ENCODE assay signal across 8 mouse cellular contexts in genomic region chr11:76253145-76253917, GRCm38 (mm10). TPM values are rescaled to one million over a fixed set of nuclear protein-coding genes. Genes with fewer than 3 reads are reported as not detected.
DNase-seq lines count a peak whose midpoint lies in the region; ATAC-seq and TF ChIP-seq lines count a peak whose summit lies in the region.

No protein-coding gene starts in this region.

- 62% methylated on average over 5 of the region's 5 CpGs for WGBS in bone marrow, adult 2 months
- WGBS in heart, embryonic 15.5 days: 40% methylated on average over 5 of the region's 5 CpGs
- 60% methylated on average over 5 of the region's 5 CpGs for WGBS in liver, embryonic 12.5 days (ENCODE audit: insufficient replicate concordance)
- 47% methylated on average over 5 of the region's 5 CpGs for WGBS in neural tube, embryonic 11.5 days
- WGBS in stomach, embryonic 15.5 days: 44% methylated on average over 5 of the region's 5 CpGs

- H3K27me3 ChIP-seq in C2C12 (ENCODE audit: control insufficient read depth, insufficient read depth, insufficient read length): no peaks in the 10 kb centered on the region
- no peaks in the 10 kb centered on the region for H3K27me3 ChIP-seq in heart, embryonic 15.5 days
- H3K27me3 ChIP-seq in liver, embryonic 12.5 days (replicated peaks): no peaks in the 10 kb centered on the region
- H3K27me3 ChIP-seq in neural tube, embryonic 11.5 days (ENCODE audit: control insufficient read depth, insufficient read depth, low read length): no peaks in the 10 kb centered on the region
- H3K27me3 ChIP-seq in stomach, embryonic 15.5 days (replicated peaks): no peaks in the 10 kb centered on the region

- peaks cover 39% of the 10 kb centered on the region for H3K36me3 ChIP-seq in C2C12 (ENCODE audit: control insufficient read depth, insufficient read depth)
- peaks cover 36% of the 10 kb centered on the region; the same call in 1 of the 2 replicates for H3K36me3 ChIP-seq in heart, embryonic 15.5 days
- H3K36me3 ChIP-seq in liver, embryonic 12.5 days: peaks cover 36% of the 10 kb centered on the region
- H3K36me3 ChIP-seq in neural tube, embryonic 11.5 days (ENCODE audit: control insufficient read depth, insufficient read depth, low read length): no peaks in the 10 kb centered on the region; the same call in 1 of the 2 replicates
- peaks cover 17% of the 10 kb centered on the region for H3K36me3 ChIP-seq in stomach, embryonic 15.5 days

- no peak for TF ChIP-seq POLR2A in bone marrow, adult 2 months (IDR thresholded peaks at IDR 0.05; ENCODE audit: borderline replicate concordance, control insufficient read depth, low read depth, low read length)

- H3K9me3 ChIP-seq in heart, embryonic 15.5 days (replicated peaks): no peaks in the 10 kb centered on the region
- no peaks in the 10 kb centered on the region for H3K9me3 ChIP-seq in liver, embryonic 12.5 days (replicated peaks)
- H3K9me3 ChIP-seq in neural tube, embryonic 11.5 days (ENCODE audit: control insufficient read depth, low read length): no peaks in the 10 kb centered on the region
- no peaks in the 10 kb centered on the region for H3K9me3 ChIP-seq in stomach, embryonic 15.5 days

- ATAC-seq in erythroblast, adult 5-6 weeks (replicated peaks; ENCODE audit: low FRiP score, poor library complexity, severe bottlenecking): peak; percentile 86
- ATAC-seq in heart, embryonic 15.5 days (replicated peaks; ENCODE audit: insufficient number of reproducible peaks, insufficient read depth, low FRiP score, low read depth): peak; percentile 62; the same call in 1 of the 2 replicates
- peak; percentile 51; the same call in 1 of the 2 replicates for ATAC-seq in liver, embryonic 12.5 days
- peak; percentile 65; the same call in 1 of the 2 replicates for ATAC-seq in neural tube, embryonic 11.5 days (ENCODE audit: insufficient read depth, low FRiP score, low TSS enrichment)
- peak; percentile 54 for ATAC-seq in stomach, embryonic 15.5 days (ENCODE audit: insufficient read depth, low FRiP score, low read depth)

- no peak overlapping the region for H3K4me2 ChIP-seq in heart, embryonic 15.5 days
- no peak overlapping the region for H3K4me2 ChIP-seq in liver, embryonic 12.5 days
- H3K4me2 ChIP-seq in neural tube, embryonic 11.5 days (ENCODE audit: low read depth): no peak overlapping the region
- no peak overlapping the region for H3K4me2 ChIP-seq in stomach, embryonic 15.5 days

- peak; percentile 39 for TF ChIP-seq CTCF in C2C12 (IDR thresholded peaks at IDR 0.05; ENCODE audit: control insufficient read depth, insufficient read depth, insufficient read length)
- peak; percentile 87 for TF ChIP-seq CTCF in bone marrow, adult 2 months (IDR thresholded peaks at IDR 0.05; ENCODE audit: control insufficient read depth, insufficient read depth, low read length)

- H3K4me3 ChIP-seq in C2C12 (ENCODE audit: insufficient read depth, poor library complexity, severe bottlenecking): no peak overlapping the region
- no peak overlapping the region for H3K4me3 ChIP-seq in bone marrow, adult 2 months (replicated peaks; ENCODE audit: control insufficient read depth, low read depth, low read length)
- H3K4me3 ChIP-seq in heart, embryonic 15.5 days: no peak overlapping the region
- H3K4me3 ChIP-seq in liver, embryonic 12.5 days: no peak overlapping the region
- no peak overlapping the region for H3K4me3 ChIP-seq in neural tube, embryonic 11.5 days (ENCODE audit: low read depth, low read length)
- H3K4me3 ChIP-seq in stomach, embryonic 15.5 days (replicated peaks): no peak overlapping the region

- H3K79me2 ChIP-seq in C2C12 (ENCODE audit: control insufficient read depth, insufficient read depth): no peaks in the 10 kb centered on the region

- no peaks in the 10 kb centered on the region for H3K79me3 ChIP-seq in C2C12 (ENCODE audit: low read depth)

- H3K27ac ChIP-seq in bone marrow, adult 2 months (ENCODE audit: control insufficient read depth, insufficient read depth, low read depth, low read length, poor library complexity): no peak overlapping the region
- no peak overlapping the region for H3K27ac ChIP-seq in heart, embryonic 15.5 days
- no peak overlapping the region for H3K27ac ChIP-seq in liver, embryonic 12.5 days
- H3K27ac ChIP-seq in neural tube, embryonic 11.5 days (ENCODE audit: low read depth, low read length): 0 out of 2 replicates have a peak overlapping the region, but pooled peaks have one; percentile 17
- peak overlapping the region; percentile 44; the same call in 1 of the 2 replicates for H3K27ac ChIP-seq in stomach, embryonic 15.5 days

- peak; percentile 92 for DNase-seq in kidney, postnatal 10 days
- peak; percentile 88 for DNase-seq in neural tube, embryonic 11.5 days (ENCODE audit: low spot score)

- H3ac ChIP-seq in C2C12 (ENCODE audit: control insufficient read depth, insufficient read length, low read depth): no peak overlapping the region

- H3K9ac ChIP-seq in heart, embryonic 15.5 days: no peak overlapping the region
- H3K9ac ChIP-seq in liver, embryonic 12.5 days: no peak overlapping the region
- H3K9ac ChIP-seq in neural tube, embryonic 11.5 days (ENCODE audit: low read length): no peak overlapping the region
- H3K9ac ChIP-seq in stomach, embryonic 15.5 days: no peak overlapping the region

- no peaks in the 10 kb centered on the region for H3K4me1 ChIP-seq in bone marrow, adult 2 months (ENCODE audit: control insufficient read depth, insufficient read depth, low read length)
- H3K4me1 ChIP-seq in heart, embryonic 15.5 days (replicated peaks): 0 out of 2 replicates have a peak, but pooled peaks cover 3% of the 10 kb centered on the region
- H3K4me1 ChIP-seq in liver, embryonic 12.5 days: no peaks in the 10 kb centered on the region
- H3K4me1 ChIP-seq in neural tube, embryonic 11.5 days (ENCODE audit: control insufficient read depth, insufficient read depth, low read length): peaks cover 13% of the 10 kb centered on the region
- 0 out of 2 replicates have a peak, but pooled peaks cover 5% of the 10 kb centered on the region for H3K4me1 ChIP-seq in stomach, embryonic 15.5 days

TF ChIP-seq in C2C12, 6 proteins besides CTCF, POLR2A, EP300 and RAD21 (continues in another document):
- TF ChIP-seq MYOD1 (IDR thresholded peaks at IDR 0.05; ENCODE audit: control insufficient read depth, insufficient read length, low read depth) (no peak), USF1 (IDR thresholded peaks at IDR 0.05; ENCODE audit: low read depth) (no peak), MYOG (IDR thresholded peaks at IDR 0.05; ENCODE audit: control insufficient read depth, extremely low read depth, insufficient read length) (no peak), CEBPB (IDR thresholded peaks at IDR 0.05; ENCODE audit: low read depth) (no peak), MAX (IDR thresholded peaks at IDR 0.05) (no peak)

RNA-seq across cellular contexts. Expression of gene Glod4, which starts 9.8 kb away (rescaled TPM):
- 34.2 TPM for polyA plus RNA-seq in C2C12 (2012; fragmentation: generic; extraction: Trizol)
- 23.6 and 25.0 TPM in 2 replicates for polyA plus RNA-seq in bone marrow, adult 2 months (2011; ENCODE audit: insufficient read depth, insufficient read length, low replicate concordance, missing spikeins)
- total RNA-seq in erythroblast, adult 5-6 weeks (2015; ENCODE audit: low replicate concordance): 12.1 and 31.5 TPM in 2 replicates
- total RNA-seq in erythroblast, adult 5-6 weeks (2017; ENCODE audit: low replicate concordance): 16.7 and 55.0 TPM in 2 replicates
- 111 and 116 TPM in 2 replicates for polyA plus RNA-seq in heart, embryonic 15.5 days (2015; fragmentation: Nextera tagmentation; extraction: Ambion mirVana)
- polyA plus RNA-seq in liver, embryonic 12.5 days (2016; fragmentation: Nextera tagmentation; extraction: Ambion mirVana): 79.7 and 81.5 TPM in 2 replicates
- 116 and 118 TPM in 2 replicates for polyA plus RNA-seq in neural tube, embryonic 11.5 days (2014; fragmentation: Nextera tagmentation; extraction: Ambion mirVana)
- 119 and 123 TPM in 2 replicates for polyA plus RNA-seq in stomach, embryonic 15.5 days (2015; fragmentation: Nextera tagmentation; extraction: Ambion mirVana)

RNA-seq across cellular contexts. Expression of gene Mrm3, which starts 9.8 kb away (rescaled TPM):
- 20.9 TPM for polyA plus RNA-seq in C2C12 (2012; fragmentation: generic; extraction: Trizol)
- 3.7 and 8.0 TPM in 2 replicates for polyA plus RNA-seq in bone marrow, adult 2 months (2011; ENCODE audit: insufficient read depth, insufficient read length, low replicate concordance, missing spikeins)
- total RNA-seq in erythroblast, adult 5-6 weeks (2015; ENCODE audit: low replicate concordance): 2.7 and 4.2 TPM in 2 replicates
- total RNA-seq in erythroblast, adult 5-6 weeks (2017; ENCODE audit: low replicate concordance): 3.2 and 4.7 TPM in 2 replicates
- polyA plus RNA-seq in heart, embryonic 15.5 days (2015; fragmentation: Nextera tagmentation; extraction: Ambion mirVana): 22.7 and 24.8 TPM in 2 replicates
- 23.5 and 25.1 TPM in 2 replicates for polyA plus RNA-seq in liver, embryonic 12.5 days (2016; fragmentation: Nextera tagmentation; extraction: Ambion mirVana)
- 18.6 and 18.8 TPM in 2 replicates for polyA plus RNA-seq in neural tube, embryonic 11.5 days (2014; fragmentation: Nextera tagmentation; extraction: Ambion mirVana)
- 24.7 and 25.8 TPM in 2 replicates for polyA plus RNA-seq in stomach, embryonic 15.5 days (2015; fragmentation: Nextera tagmentation; extraction: Ambion mirVana)

RNA-seq across cellular contexts. Expression of gene Gemin4, which starts 35.9 kb away (rescaled TPM):
- 19.4 TPM for polyA plus RNA-seq in C2C12 (2012; fragmentation: generic; extraction: Trizol)
- polyA plus RNA-seq in bone marrow, adult 2 months (2011; ENCODE audit: insufficient read depth, insufficient read length, low replicate concordance, missing spikeins): 2.2 TPM in 1 of 2 replicates, not detected in the other
- 2.9 TPM in 1 of 2 replicates, not detected in the other for total RNA-seq in erythroblast, adult 5-6 weeks (2015; ENCODE audit: low replicate concordance)
- 0.42 TPM in 1 of 2 replicates, not detected in the other for total RNA-seq in erythroblast, adult 5-6 weeks (2017; ENCODE audit: low replicate concordance)
- polyA plus RNA-seq in heart, embryonic 15.5 days (2015; fragmentation: Nextera tagmentation; extraction: Ambion mirVana): 15.1 and 23.9 TPM in 2 replicates
- polyA plus RNA-seq in liver, embryonic 12.5 days (2016; fragmentation: Nextera tagmentation; extraction: Ambion mirVana): 32.3 and 33.0 TPM in 2 replicates
- 37.9 and 43.6 TPM in 2 replicates for polyA plus RNA-seq in neural tube, embryonic 11.5 days (2014; fragmentation: Nextera tagmentation; extraction: Ambion mirVana)
- polyA plus RNA-seq in stomach, embryonic 15.5 days (2015; fragmentation: Nextera tagmentation; extraction: Ambion mirVana): 27.9 and 29.8 TPM in 2 replicates

RNA-seq across cellular contexts. Expression of gene Dbil5, which starts 35.9 kb away (rescaled TPM):
- polyA plus RNA-seq in C2C12 (2012; fragmentation: generic; extraction: Trizol): 0.46 TPM
- polyA plus RNA-seq in bone marrow, adult 2 months (2011; ENCODE audit: insufficient read depth, insufficient read length, low replicate concordance, missing spikeins): not detected in 2 replicates
- total RNA-seq in erythroblast, adult 5-6 weeks (2015; ENCODE audit: low replicate concordance): not detected in 2 replicates
- not detected in 2 replicates for total RNA-seq in erythroblast, adult 5-6 weeks (2017; ENCODE audit: low replicate concordance)
- polyA plus RNA-seq in heart, embryonic 15.5 days (2015; fragmentation: Nextera tagmentation; extraction: Ambion mirVana): 0.95 and 1.0 TPM in 2 replicates
- polyA plus RNA-seq in liver, embryonic 12.5 days (2016; fragmentation: Nextera tagmentation; extraction: Ambion mirVana): 0.25 and 0.52 TPM in 2 replicates
- 0.46 TPM in 1 of 2 replicates, not detected in the other for polyA plus RNA-seq in neural tube, embryonic 11.5 days (2014; fragmentation: Nextera tagmentation; extraction: Ambion mirVana)
- 0.90 and 1.5 TPM in 2 replicates for polyA plus RNA-seq in stomach, embryonic 15.5 days (2015; fragmentation: Nextera tagmentation; extraction: Ambion mirVana)

Comparison
In these comparisons a context has a peak if more than half of its experiments do, and no peak if none do; other contexts are left out.
1. H3K27ac ChIP-seq: peak in neural tube, embryonic 11.5 days (single experiment) and stomach, embryonic 15.5 days (single experiment); none in bone marrow, adult 2 months (single experiment), heart, embryonic 15.5 days (single experiment) and liver, embryonic 12.5 days (single experiment).
2. Peak in every context shown above with its lines, with median percentiles within 50 percentile points of each other: ATAC-seq.